Mouse (Mus musculus) gastrocnemius, adult 18-20 months (tissue): ENCODE results near the gene Shf. TPM values are rescaled to one million over a fixed set of nuclear protein-coding genes. Genes with fewer than 3 reads are reported as not detected.

ENCODE experiments used
- DNase-seq: peaks from one replicate; pipeline ENCODE4 v3.0.0; 2021; ENCODE audit warnings: low spot score
- total RNA-seq, 2 experiments: library from RNA; stranded (reverse); gene quantifications; 2 replicates each; pipeline ENCODE4 v1.2.3; 2021

The Shf gene
- total RNA-seq, 2 experiments from 2014 or later, result 1.7 to 1.9 TPM

DNA sequence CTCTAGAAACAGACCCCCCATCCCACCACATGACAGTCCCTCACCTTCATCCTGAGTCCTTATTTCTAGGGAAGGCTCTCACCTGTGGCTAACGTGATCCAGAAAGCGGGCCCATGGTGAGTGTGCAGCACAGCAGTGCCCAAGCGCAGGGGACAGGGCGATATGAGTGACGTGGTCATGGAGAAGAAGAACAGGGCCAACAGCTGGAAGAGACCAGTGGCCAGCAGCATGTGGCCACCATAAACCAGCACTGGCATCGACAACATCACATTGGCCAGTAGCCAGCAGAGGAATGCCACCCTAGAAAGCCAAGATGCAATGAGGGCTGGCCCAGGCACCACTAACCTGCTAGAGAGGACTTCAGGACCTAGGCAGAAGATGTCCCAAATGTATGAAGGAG, 64.4 kb downstream of the Shf start:
- no peak for DNase-seq

DNA sequence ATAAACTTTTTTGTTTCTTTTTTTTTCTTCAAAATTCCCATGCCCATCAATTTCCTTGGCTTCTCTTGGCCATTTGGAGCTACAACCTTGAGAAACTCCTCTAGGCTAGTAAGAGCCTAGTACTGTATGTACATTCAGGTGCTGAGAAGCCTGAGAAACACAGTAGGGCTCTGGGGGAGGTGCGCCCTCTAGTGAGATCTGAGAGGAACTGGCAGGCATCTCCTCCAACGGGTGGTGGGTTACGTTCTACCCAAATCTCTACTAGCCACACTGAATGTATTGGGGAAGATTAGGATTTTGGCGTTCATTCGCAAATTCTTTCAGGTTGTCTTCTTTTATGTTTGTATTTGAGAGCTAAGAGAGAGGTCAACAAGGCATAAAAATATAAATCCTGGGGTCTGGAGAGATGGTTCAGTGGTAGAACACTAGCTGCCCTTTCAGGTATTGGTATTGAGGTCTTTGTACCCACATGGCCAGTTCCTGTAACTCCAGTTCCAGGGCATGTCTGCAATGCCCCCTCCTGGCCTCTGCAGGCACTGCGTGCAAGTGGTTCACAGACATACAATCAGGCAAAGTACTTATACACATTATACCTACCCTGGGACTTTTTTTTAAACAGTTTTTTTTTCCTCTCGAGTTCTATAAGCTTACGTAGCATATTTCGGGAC, 66.3 kb downstream of the Shf start:
- peak; percentile 49 for DNase-seq

DNA sequence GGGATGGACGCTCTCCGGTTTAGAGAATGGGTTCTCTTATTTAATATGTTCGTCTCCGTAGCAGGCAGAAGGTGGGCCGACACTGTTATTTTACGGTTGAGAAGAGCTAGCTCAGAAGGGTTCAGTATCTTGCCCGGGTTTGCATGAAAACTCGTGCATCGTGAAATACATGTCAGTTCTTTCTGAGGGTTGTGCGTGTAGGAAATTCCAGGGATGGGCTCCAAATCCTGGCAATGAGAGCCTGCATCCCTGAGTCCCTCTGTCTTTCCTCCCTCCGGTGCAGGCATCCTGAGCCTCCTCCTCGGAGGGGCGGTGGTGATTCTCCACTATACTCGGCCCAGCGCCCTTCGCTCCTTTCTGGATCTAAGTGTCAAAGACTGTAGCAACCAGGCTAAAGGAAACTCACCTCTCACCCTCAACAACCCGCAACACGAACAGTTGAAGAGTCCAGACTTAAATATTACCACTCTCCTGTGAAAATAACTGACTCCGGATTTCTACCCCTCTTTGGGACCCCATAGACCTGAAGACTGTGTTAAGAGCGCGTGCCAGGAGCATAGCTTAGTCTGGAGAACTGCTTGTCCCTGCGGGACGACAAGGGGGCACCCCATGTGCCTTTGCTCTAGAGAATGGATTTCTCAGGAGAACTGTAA, 66.9 kb downstream of the Shf start:
- DNase-seq, result no peak

DNA sequence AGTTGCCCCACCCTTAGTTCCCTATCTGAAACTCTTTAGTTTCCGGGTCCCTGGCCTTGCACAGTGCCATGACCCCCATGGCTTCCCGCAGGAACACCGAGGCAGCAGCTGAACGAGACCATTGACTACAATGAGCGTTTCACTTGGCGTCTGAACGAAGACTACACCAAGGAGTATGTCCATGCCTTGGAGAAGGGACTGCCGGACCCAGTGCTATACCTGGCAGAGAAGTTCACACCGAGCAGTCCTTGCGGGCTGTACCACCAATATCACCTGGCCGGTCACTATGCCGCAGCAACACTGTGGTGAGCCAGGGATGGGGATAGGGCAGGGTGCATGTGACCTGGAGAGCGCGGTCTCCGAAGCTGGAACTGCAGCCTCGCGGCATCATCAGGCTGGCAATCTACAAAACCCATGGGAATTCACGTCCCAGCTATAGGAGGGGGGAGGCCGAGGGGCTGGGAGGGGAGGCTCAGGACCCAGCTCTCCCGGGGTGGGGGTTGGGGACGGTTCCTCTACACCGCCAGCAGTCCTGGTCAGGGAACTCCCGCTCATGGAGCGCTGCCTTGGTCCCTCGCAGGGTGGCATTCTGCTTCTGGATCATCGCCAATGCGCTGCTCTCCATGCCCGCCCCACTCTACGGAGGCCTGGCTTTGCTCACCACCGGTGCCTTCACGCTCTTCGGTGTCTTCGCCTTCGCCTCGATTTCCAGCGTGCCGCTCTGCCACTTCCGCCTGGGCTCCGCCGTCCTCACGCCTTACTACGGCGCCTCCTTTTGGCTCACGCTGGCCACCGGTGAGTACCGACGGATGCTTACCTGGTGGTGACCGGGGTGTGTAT, 67.7 kb downstream of the Shf start:
- peak; percentile 12 for DNase-seq

DNA sequence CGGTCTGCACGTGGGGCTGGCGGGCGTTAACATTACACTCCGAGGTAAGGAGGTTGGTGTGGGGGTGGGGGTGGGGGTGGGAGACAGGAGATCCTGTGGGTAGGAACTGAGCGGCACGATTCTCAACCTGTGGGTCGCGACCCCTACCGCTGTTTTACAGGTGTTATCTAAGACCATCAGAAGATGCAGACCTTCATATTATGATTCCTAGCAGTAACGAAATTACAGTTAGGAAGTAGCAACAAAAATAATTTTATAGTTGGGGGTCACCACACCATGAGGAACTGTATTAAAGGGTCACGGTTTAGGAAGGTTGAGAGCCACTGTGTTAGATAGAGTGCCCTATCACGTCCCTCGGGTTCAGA, 68.3 kb downstream of the Shf start:
- no peak for DNase-seq

DNA sequence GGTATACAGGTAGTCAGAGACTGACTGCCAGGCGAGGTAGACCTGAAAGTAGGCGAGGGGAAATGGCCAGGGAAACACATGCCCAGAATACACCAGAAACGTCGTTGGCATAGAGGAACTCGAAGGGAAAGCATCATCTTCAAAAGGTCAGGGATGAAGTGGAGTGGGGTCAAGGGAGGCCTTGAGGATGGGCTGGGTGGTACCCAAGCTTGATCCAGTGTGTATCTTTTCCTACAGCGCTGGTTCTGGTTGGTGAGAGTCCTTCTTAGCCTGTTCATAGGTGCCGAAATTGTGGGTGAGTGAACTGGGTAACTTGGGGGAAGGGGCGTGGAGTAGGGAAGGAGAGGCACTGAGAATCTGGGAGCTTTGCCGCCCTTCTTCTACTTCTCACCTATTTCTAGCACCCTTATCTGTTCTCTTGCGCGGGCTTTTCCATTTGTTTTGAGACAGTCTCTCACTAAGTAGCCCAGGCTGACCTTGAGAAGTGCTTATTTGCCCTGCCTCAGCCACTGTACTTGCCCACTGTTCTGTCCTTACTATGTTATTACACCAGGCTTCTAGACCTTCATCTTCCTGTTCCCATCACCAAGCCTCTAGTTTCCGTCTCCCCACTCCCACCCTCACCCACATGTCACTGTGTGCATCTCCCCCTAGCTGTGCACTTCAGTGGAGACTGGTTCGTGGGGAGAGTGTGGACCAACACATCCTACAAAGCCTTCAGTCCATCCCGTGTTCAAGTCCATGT, 68.9 kb downstream of the Shf start:
- no peak for DNase-seq

Other genes starting within 250 kb of the Shf start
- 100 to 1,000 TPM in 1 of 2 experiments, 10 to 100 TPM in 1; 82.2 to 128 TPM for gene B2m, start 221.5 kb downstream of the Shf start, total RNA-seq
- gene Trim69, start 208.5 kb downstream of the Shf start, total RNA-seq, result not detected
- gene Patl2, start 183.0 kb downstream of the Shf start, total RNA-seq, result not detected
- gene Terb2, start 182.9 kb downstream of the Shf start, total RNA-seq, result not detected
- gene Sord, start 134.4 kb downstream of the Shf start, total RNA-seq, result 10 to 100 TPM; 65.2 to 69.0 TPM
- gene Duox2, start 70.7 kb downstream of the Shf start, total RNA-seq, result under 1 TPM; 0.07 to 0.09 TPM
- not detected for gene Duoxa2, start 70.3 kb downstream of the Shf start, total RNA-seq
- 1 to 10 TPM in 1 of 2 experiments, under 1 TPM in 1; 0.25 to 1.2 TPM for gene Duoxa1, start 55.4 kb downstream of the Shf start, total RNA-seq
- under 1 TPM; 0.50 to 0.83 TPM for gene Duox1, start 53.5 kb downstream of the Shf start, total RNA-seq
- gene Slc28a2, start 57.3 kb upstream of the Shf start, total RNA-seq, result 1 to 10 TPM; 5.5 to 8.2 TPM
- gene Gm14085, start 115.8 kb upstream of the Shf start, total RNA-seq, result under 1 TPM; 0.14 to 0.19 TPM
- 1 to 10 TPM; 4.8 to 5.4 TPM for gene Gatm, start 242.1 kb upstream of the Shf start, total RNA-seq